Mouse (Mus musculus) liver, postnatal 0 days (tissue): ENCODE results near the gene Fgr. TPM values are rescaled to one million over a fixed set of nuclear protein-coding genes. Genes with fewer than 3 reads are reported as not detected.

ENCODE experiments used
- ATAC-seq: fragments of 200-750 bp; cut with Nextera tagmentation; 2 replicates; pipeline ENCODE4 v1.8.0; 2017; ENCODE audit warnings: mild to moderate bottlenecking, moderate library complexity
- DNase-seq: peaks from one replicate; pipeline ENCODE4 v3.0.0-alpha.2; 2016
- H3K27ac ChIP-seq: fragments of 300-500 bp; sonication (generic); 2 replicates; pipeline ENCODE4 v1.5.1; 2014; ENCODE audit warnings: antibody characterized with exemption, moderate library complexity, mild to moderate bottlenecking, low read depth
- H3K27me3 ChIP-seq: fragments of 300-500 bp; sonication (generic); 2 replicates; pipeline ENCODE4 v1.6.1; 2014; ENCODE audit warnings: low read length, control low read depth, mixed read lengths; ENCODE audit not compliant: insufficient read depth
- H3K36me3 ChIP-seq: fragments of 300-500 bp; sonication (generic); replicated peaks from 2 replicates; pipeline ENCODE4 v1.6.1; 2014; ENCODE audit warnings: mild to moderate bottlenecking, control low read depth, low read length, moderate library complexity, mixed read lengths; ENCODE audit not compliant: insufficient read depth
- H3K4me1 ChIP-seq: fragments of 300-500 bp; sonication (generic); 2 replicates; pipeline ENCODE4 v1.6.1; 2014; ENCODE audit warnings: antibody characterized with exemption, mild to moderate bottlenecking, control low read depth; ENCODE audit not compliant: insufficient read depth
- H3K4me2 ChIP-seq: fragments of 300-500 bp; sonication (generic); 2 replicates; pipeline ENCODE4 v1.6.1; 2014; ENCODE audit warnings: low read depth, mild to moderate bottlenecking, low read length, moderate library complexity, mixed read lengths
- H3K4me3 ChIP-seq: fragments of 300-500 bp; sonication (generic); 2 replicates; pipeline ENCODE4 v1.5.1; 2014; ENCODE audit warnings: low read depth, low read length
- H3K9ac ChIP-seq: fragments of 300-500 bp; sonication (generic); replicated peaks from 2 replicates; pipeline ENCODE4 v1.6.1; 2014; ENCODE audit warnings: mild to moderate bottlenecking, moderate library complexity
- H3K9me3 ChIP-seq: fragments of 300-500 bp; sonication (generic); 2 replicates; pipeline ENCODE4 v1.6.1; 2016; ENCODE audit warnings: mild to moderate bottlenecking, control low read depth, low read length, mixed read lengths
- CTCF ChIP-seq: sonication (generic); IDR thresholded peaks from 2 replicates; pipeline ENCODE4 v1.5.1; 2016; ENCODE audit warnings: antibody characterized with exemption, low read depth
- EP300 ChIP-seq: IDR thresholded peaks from 2 replicates; pipeline ENCODE4 v1.6.1; 2016; ENCODE audit warnings: antibody characterized with exemption, low read depth, mild to moderate bottlenecking
- WGBS: fragments of 180-500 bp; shearing (Covaris S2); extraction: QIAGEN DNeasy Blood & Tissue Kit; methylation state at CpG from one replicate; pipeline ENCODE4 v1.1.7; 2014; ENCODE audit not compliant: insufficient replicate concordance; 5-methylcytosine and 5-hydroxymethylcytosine counted together
- polyA plus RNA-seq: library from polyadenylated mRNA; unstranded; fragments of >200 nt; fragmentation: Nextera tagmentation; extraction: Ambion mirVana; gene quantifications from 2 replicates; pipeline ENCODE4 v1.2.1, GENCODE M21; 2015

Fgr gene
- polyA plus RNA-seq, 1 experiment from 2014 or later, result 4.0 TPM

DNA sequence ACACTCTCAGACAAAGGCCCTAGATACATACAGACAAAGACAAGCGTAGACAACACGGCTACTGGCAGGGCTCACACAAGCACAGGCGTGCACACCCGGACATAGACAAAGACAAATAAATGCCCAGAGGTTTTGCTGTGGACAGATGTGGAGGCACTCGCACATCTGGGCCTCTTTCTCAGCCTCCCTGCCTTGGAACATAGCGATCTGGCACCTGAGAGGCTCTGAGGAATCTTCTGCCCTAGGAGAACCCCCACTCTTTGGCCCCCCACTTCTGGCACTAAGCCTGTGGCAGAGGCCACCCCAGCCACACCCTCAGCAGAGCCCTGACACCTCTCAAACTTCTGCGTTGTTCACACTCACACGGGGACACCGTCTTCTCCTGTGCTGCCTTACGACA is 52.4 kb downstream of the Fgr start:
- H3K4me1 ChIP-seq, result no peaks in the 10 kb centered on the region
- H3K4me3 ChIP-seq, result no peak overlapping the region
- TF ChIP-seq EP300 (no peak), CTCF (no peak)
- DNase-seq (no peak), ATAC-seq (no peak)
- no peak overlapping the region for H3K9ac ChIP-seq
- no peak overlapping the region for H3K27ac ChIP-seq
- no peaks in the 10 kb centered on the region for H3K36me3 ChIP-seq
- no peaks in the 10 kb centered on the region for H3K9me3 ChIP-seq
- 76% methylated on average over 10 of the region's 10 CpGs for WGBS
- no peaks in the 10 kb centered on the region for H3K27me3 ChIP-seq
- no peak overlapping the region for H3K4me2 ChIP-seq

DNA sequence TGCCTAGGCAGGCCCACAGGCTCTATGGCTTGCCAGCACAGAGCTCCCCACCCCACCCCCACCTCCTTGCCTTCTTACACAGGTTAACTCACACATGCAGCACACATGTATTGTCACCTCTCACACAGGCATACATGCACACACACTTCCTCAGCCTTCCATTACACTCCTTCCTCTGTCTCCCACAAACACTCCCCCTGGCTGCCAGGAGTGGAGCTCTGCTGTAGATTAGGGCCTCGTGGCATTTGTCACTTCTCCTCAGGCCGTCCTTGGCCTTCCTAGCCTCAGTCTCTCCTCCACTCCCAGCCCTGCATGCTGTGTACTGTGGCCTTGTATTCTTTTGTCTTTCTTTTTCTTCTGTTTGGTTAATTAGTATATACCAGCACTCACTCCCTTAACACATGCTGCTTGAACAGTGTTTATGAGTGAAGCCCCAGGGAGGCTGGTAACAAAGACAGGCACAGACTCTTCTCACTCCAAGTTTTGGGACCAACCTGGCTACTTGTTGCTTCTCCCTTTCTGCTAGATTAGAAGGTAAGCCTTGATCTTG is 53.0 kb downstream of the Fgr start:
- peak; percentile 43 for TF ChIP-seq CTCF
- TF ChIP-seq EP300, result no peak
- no peaks in the 10 kb centered on the region for H3K27me3 ChIP-seq
- no peak for ATAC-seq
- DNase-seq, result no peak
- no peak overlapping the region for H3K27ac ChIP-seq
- H3K4me2 ChIP-seq, result no peak overlapping the region
- 29% methylated on average over 2 of the region's 2 CpGs for WGBS
- H3K9me3 ChIP-seq, result no peaks in the 10 kb centered on the region
- H3K9ac ChIP-seq, result no peak overlapping the region
- H3K36me3 ChIP-seq, result no peaks in the 10 kb centered on the region
- no peak overlapping the region for H3K4me3 ChIP-seq
- H3K4me1 ChIP-seq, result no peaks in the 10 kb centered on the region

DNA sequence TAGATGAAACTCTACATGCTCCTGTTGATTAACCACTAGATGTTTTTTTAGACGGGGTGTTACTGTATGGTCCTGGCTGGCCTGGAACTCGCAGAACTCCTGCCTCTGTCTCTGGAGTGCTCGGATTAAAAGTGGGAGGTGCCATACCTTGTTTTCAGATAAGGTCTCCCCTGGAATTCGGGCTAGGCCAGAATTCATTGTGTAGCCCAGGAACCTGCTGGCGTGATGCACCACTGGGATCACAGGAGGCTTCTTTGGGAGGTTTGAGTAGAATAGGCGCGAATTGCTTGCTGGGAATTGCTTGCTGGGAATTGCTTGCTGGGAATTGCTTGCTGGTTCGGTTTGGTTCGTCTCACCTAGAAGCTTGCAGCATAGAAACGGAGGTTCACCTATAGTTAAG is 53.8 kb downstream of the Fgr start:
- Histone ChIP-seq H3K36me3 (no peaks in the 10 kb centered on the region), H3K4me3 (no peak overlapping the region), H3K9me3 (no peaks in the 10 kb centered on the region), H3K9ac (no peak overlapping the region), H3K4me1 (no peaks in the 10 kb centered on the region), H3K4me2 (no peak overlapping the region), H3K27ac (no peak overlapping the region), H3K27me3 (no peaks in the 10 kb centered on the region)
- ATAC-seq (no peak), DNase-seq (no peak)
- 69% methylated on average over 10 of the region's 10 CpGs for WGBS
- no peak for TF ChIP-seq CTCF

GRCm38 (mm10) chr4:133028193-133028592 is 54.3 kb downstream of the Fgr start:
- Histone ChIP-seq H3K27me3 (no peaks in the 10 kb centered on the region), H3K27ac (no peak overlapping the region), H3K4me1 (no peaks in the 10 kb centered on the region), H3K4me2 (no peak overlapping the region), H3K36me3 (no peaks in the 10 kb centered on the region), H3K9ac (no peak overlapping the region), H3K9me3 (no peaks in the 10 kb centered on the region), H3K4me3 (no peak overlapping the region)
- no peak for ATAC-seq
- TF ChIP-seq EP300 (no peak), CTCF (no peak)
- 63% methylated on average over 6 of the region's 6 CpGs for WGBS
- no peak for DNase-seq

DNA sequence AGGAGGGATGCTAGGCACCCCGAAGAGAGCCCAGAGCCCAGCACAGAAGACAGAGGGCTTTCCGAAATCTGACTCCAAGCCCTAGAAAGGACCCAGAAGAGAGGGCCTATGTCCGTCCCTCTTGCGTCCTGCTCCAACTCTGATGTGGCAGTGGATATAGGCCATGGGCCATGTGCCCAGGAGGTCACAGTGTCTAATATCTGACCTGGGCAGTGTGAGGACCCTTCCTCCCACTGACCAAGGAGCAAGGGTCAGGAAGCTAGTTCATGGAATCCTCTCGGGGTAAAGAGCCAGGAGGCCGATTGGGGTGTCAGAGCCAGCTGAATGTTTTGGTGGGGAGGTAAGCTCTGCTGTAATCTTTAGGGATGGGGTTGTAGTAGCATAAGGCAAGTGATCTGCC is 55.0 kb downstream of the Fgr start:
- ATAC-seq (no peak), DNase-seq (no peak)
- Histone ChIP-seq H3K4me3 (no peak overlapping the region), H3K4me2 (no peak overlapping the region), H3K27ac (no peak overlapping the region), H3K9ac (no peak overlapping the region), H3K4me1 (no peaks in the 10 kb centered on the region), H3K27me3 (no peaks in the 10 kb centered on the region), H3K36me3 (no peaks in the 10 kb centered on the region), H3K9me3 (no peaks in the 10 kb centered on the region)
- 74% methylated on average over 6 of the region's 6 CpGs for WGBS
- no peak for TF ChIP-seq CTCF
- no peak for TF ChIP-seq EP300

GRCm38 (mm10) chr4:133032410-133033095 is 58.7 kb downstream of the Fgr start:
- WGBS, result 65% methylated on average over 8 of the region's 8 CpGs
- DNase-seq, result no peak

More at GRCm38 (mm10) chr4:133032410-133033095, 58.7 kb downstream of the Fgr start:
- Histone ChIP-seq H3K4me1 (no peaks in the 10 kb centered on the region), H3K4me3 (no peak overlapping the region), H3K27me3 (peaks cover 9% of the 10 kb centered on the region; the same call in 1 of the 2 replicates), H3K9me3 (no peaks in the 10 kb centered on the region), H3K36me3 (no peaks in the 10 kb centered on the region), H3K9ac (no peak overlapping the region), H3K27ac (no peak overlapping the region), H3K4me2 (no peak overlapping the region)
- no peak for ATAC-seq
- TF ChIP-seq CTCF (no peak), EP300 (no peak)
